Mouse (Mus musculus) liver, postnatal 0 days (tissue): Measurements from ENCODE around the gene Nr2e3.

Experiments
- CTCF ChIP-seq: sonication (generic); IDR thresholded peaks from 2 replicates; pipeline ENCODE4 v1.5.1; 2016; ENCODE audit warnings: antibody characterized with exemption, low read depth
- EP300 ChIP-seq: IDR thresholded peaks from 2 replicates; pipeline ENCODE4 v1.6.1; 2016; ENCODE audit warnings: antibody characterized with exemption, low read depth, mild to moderate bottlenecking

- TF ChIP-seq CTCF (no peak), EP300 (no peak)
These were observed 16.6 kb downstream of the Nr2e3 start for GRCm38 (mm10) chr9:59943826-59944225.
